Mouse (Mus musculus): ENCODE measurements around the gene Cdk7.

GRCm38 (mm10) chr13:100776710-100777109 is 46.0 kb upstream of the Cdk7 start:
- TF ChIP-seq CTCF (IDR thresholded peaks at IDR 0.05) (no peak), EP300 (IDR thresholded peaks at IDR 0.05) (no peak)
